Mouse (Mus musculus): ENCODE measurements around the gene Cacna1d. TPM values are rescaled to one million over a fixed set of nuclear protein-coding genes. Genes with fewer than 3 reads are reported as not detected.

Gene Cacna1d
- total RNA-seq, 2 experiments from 2014 or later: 44.1 to 45.4 TPM

DNA sequence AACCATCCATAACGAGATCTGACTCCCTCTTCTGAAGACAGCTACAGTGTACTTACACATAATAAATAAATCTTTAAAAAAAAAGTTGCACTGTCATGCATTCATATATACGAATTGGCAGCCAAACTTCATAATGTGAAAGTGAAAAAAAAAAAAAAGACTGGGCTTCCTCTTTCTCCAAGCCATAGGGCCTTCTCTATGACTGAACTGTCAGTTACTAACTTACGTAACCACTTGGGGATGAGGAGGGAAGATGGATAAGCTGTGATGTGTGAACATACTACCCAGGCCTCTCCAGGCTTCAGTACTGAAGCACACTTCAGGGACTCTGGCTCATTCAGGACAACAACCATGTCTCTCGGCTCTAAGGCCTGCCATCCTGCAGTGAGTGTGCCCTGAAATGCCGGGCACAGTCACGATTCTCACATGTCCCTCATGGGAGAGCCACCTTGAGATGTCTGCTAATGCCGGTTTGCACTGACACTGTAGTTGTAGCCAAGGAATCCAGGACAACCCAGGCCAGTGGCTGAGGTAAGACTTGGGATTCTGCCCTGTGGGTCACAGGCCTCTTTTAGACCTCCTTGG lies 447.8 kb downstream of the Cacna1d start:
- no peak for DNase-seq (ENCODE audit: low spot score in 2 of 2)

DNA sequence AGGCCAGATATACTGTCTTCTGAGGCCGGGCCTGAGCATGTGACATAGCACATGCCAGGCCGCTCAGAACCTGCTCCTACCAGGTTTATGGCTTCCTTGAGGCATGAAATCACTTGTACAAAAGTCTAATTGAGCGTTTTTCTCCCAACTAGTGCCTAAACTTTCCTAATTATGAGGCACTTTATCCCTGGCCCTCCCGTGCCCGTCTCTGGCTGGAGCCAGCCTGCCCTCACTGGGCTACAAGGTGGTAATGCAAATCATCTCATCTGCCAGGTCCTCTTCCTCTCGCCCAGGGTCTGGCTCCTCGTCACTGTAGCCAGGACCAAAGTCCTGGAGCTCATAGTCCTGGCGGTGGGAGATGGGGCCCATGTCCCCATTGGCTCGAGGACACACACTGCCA lies 449.4 kb downstream of the Cacna1d start:
- DNase-seq (ENCODE audit: low spot score in 2 of 2): no peak

DNA sequence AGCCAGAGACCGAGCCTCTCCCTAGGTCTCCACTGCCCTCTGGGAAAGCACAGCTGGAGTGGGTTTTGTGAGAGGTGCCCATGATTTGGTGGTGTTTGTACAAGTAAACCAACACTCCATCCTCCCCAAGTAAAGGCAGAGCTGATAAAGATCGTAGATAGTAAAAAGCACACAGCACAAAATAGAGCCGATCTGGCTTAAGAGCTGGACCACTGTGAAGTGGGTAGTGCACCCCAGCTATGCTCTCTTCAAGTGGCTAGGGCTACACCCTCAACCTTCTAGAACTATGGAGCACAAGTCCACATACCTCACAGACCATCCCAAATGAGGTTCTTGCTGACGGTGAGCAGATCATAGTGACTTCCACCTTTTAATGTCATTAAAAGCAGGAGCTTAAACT lies 451.8 kb downstream of the Cacna1d start:
- no peak for DNase-seq (ENCODE audit: low spot score in 2 of 2)

DNA sequence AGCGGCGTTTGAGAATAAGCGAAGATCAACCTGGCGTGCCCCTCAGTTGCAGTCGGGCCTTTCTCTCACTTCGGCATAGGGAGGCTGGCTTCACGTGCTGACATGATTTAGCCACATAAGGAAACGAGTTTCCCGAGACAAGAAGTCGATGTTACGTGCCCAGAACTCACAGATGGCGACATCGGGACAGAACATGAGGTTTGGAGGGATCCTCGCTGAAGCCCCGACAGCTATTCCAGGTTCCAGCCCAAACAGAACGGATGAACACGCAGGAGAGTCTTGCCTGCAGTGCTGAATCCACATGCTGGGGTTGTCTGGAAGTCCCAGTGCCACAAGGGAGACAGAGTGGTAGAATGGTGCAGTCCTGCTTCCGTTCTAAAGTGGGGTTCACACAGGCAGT lies 452.8 kb downstream of the Cacna1d start:
- DNase-seq (ENCODE audit: low spot score in 2 of 2): no peak

DNA sequence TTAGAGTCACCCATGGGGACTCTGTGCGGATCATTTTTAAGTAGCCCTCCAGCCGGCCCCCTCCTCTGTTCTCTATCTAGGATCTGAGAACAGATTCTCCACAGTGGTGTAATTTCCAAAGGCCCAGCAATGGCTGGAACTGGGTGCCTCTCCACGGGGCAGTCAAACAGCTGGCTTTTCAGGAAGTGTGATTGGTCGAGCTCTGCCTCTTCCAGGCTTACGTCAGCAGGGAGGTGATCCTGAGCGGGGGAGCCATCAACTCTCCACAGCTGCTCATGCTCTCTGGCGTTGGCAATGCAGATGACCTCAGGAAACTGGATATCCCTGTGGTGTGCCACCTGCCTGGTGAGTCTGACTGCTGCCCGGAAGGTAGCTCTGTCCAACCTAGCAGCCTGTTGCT lies 457.9 kb downstream of the Cacna1d start:
- no peak for DNase-seq (ENCODE audit: low spot score in 2 of 2)

DNA sequence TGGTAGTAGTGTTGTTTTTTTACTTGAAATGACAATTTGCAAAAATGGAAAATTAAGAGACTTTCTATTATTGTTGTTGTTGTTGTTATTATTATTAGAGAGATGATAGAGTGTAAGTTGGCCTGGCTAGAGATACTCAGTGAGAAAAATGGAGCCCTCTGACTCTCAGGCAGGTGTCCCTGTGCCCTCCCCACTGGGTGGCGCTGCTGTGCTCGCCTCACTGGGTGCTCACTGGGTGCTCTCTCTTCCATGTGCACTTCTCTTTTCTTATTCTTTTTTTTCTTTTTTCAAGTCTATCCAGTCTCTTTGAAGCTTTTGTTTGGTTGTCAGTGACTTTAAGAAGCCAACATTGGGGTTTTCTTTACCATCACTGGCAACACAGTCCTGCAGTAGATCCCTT lies 463.9 kb downstream of the Cacna1d start:
- DNase-seq (ENCODE audit: low spot score in 2 of 2): peak in 1 of 2 experiments; percentile 37

DNA sequence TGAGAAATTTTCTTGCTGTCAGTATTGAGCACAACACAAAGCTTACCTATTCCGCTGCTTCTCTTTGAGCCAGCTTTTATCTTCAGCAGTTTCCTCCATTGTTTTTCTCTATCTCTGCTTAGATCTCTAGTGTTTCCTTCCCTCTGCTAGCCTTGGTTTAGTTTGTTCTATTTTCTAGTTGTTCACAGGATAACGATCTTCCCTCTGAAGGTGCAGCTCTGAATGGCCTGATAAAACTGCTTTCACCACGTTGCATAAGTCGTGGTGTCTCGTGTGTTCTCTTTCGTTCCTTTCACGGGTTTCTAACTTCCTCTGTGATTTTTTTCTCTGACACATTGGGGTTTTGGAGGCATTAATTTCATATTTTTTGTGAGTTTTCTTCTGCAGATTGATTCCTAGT lies 466.9 kb downstream of the Cacna1d start:
- no peak for DNase-seq (ENCODE audit: low spot score in 2 of 2)

DNA sequence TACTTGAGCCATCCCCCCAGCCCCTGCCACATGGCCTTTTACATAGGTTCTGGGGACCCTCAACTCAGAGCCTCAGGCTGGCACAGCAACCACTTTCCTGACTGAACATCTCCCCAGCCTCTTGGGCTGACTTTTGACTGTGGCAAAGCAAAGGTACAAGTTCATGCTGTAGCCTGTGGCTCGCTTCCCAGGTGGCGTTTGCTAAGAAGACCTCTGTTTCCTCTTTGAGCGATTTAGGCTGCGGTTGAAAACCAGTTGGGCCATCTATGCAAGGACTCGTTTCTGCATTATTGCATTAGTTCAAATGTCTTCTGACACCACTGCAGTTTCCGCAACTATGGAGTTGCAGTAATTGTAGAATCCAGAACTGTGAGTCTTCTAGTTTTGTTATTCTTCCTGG lies 468.8 kb downstream of the Cacna1d start:
- no peak for DNase-seq (ENCODE audit: low spot score in 2 of 2)

DNA sequence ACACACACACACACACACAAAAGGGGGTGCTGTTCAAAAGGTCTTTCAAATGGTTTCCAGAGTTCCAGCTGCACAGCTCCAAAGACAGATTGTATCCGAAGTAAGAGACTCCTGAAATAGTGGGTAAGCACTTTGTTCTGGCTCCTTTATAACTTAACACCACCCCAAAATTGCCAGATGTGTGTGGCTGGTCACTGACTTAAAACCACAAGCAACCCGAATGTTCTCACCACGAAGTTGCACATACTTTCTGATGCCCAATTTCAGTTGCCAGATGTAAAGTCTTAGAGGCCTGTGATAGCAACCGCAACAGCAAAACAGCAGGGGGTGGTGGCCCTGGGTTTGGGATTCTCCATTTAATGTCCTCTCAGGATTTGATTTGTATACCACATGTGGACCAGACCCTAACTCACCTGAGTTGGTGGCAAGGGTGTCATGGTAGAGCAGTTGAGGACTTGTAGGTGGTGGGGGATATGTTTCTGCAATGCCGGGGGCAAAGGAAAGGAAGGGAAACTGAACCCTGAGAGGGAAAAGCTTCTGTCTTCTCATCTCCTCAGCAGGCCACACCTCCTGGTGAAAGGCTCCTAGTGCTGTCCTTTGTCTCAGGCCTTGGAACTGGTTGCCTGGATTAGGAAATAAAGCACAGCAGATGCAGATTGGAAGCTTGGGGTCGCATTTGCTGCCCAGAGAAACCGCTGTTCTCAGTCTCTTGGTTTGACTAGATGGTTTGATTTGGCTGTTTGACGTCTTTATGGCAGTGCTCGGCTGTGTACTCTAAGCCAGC lies 471.3 kb downstream of the Cacna1d start:
- no peak for DNase-seq (ENCODE audit: low spot score in 2 of 2)

DNA sequence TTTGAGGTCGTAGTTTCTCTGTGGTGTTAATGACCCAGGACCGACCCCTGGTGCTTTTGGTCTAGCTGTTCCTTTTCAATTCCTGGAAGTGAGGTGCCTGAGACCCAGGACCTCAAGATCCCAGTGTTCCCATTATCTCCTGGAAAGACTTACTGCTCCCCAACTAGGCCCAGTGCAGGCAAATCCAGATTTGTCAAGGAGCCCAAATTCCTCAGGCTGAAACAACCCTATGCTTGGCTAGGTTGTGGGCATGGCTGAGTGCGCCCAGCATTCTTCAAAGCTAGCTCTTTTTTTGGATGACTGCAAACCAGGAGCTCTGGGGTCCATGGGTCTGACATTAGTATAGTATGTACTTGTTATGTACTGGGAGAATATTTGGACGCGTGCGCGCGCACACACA lies 471.9 kb downstream of the Cacna1d start:
- DNase-seq (ENCODE audit: low spot score in 2 of 2): no peak

DNA sequence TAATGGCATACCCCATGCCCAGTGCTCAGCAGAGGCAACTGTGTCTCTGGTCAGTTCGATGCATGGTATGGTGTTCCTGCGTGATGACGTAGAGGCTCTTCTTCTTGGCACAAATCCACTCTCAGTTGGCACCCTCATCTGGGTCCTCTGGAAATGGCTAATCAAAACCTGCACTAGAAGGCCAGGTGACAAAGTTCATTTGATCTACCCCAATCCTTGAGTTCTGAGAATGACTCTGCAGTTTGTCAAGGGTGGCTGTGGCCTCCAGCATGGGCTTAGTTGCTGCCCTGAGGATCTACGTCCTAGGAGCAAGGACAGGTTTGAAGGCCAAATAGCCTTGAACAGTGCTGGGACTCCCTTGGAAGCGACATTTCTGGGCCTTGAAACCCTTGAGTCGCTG lies 472.4 kb downstream of the Cacna1d start:
- DNase-seq (ENCODE audit: low spot score in 2 of 2): no peak

DNA sequence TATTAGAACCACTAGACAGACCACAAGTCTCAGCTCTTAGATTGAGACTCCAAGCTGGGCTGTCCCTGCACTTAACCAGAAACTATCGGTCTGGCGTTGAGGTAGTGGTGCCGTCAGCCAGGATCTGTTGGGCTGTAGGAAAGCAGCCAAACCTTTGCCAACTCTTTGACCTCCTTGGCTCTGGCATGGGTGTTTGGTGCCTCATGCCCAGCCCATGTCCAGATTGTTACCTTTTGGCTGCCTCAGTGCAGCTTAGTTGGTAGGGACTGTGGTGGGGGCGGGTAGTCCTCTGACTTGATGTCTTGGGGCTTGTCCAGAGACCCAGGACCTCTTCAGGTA lies 472.8 kb downstream of the Cacna1d start:
- no peak for DNase-seq (ENCODE audit: low spot score in 2 of 2)

DNA sequence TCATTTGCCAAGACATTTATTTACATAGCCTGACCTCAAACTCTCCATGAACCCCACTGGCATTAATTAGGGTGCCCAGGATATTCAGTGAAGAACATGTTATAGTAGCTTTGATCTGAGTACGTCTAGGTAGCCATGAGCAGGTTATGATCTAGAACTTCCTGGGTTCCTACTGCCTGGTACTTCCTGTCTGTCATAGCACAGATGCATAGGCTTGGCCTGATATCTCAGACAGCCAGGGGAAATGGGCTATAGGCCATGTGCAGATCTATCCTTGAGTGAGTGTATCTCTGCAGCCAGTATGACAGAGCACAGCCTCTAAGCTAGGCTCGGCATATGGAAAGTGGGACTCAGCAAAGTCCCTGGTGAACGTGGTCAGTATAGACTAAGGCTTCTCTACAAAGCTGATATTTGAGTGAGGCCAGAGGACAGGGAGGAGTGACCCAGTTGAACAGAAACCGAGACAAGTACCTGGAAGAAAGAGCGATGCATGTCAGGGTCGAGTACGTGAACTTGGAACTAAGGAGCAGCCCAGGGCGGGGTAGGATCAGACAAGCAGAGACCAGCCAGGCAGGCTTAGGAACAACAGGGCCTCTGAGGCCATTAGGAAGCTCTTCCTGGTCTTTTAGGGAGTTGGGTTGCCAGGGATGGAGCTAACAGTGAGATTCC lies 473.3 kb downstream of the Cacna1d start:
- no peak for DNase-seq (ENCODE audit: low spot score in 2 of 2)

DNA sequence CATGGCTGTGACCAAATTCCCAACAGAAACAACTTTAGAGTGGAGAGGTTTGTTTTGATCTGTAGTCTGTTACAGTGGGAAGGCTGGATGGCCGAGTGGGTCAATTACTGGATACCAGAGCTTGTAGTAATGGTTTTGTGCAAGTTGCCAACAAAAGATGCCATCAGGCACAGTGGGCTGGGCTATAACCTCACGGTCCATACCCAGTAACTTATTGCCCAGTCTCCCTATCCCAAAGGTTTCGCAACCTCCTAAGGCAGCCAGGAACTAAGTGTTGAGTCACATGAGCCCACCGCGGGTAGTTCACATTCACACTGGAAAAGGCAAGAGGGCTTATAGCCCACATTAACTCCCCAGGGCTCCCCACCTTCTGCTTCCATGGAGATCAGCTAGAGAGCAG lies 474.6 kb downstream of the Cacna1d start:
- no peak for DNase-seq (ENCODE audit: low spot score in 2 of 2)

DNA sequence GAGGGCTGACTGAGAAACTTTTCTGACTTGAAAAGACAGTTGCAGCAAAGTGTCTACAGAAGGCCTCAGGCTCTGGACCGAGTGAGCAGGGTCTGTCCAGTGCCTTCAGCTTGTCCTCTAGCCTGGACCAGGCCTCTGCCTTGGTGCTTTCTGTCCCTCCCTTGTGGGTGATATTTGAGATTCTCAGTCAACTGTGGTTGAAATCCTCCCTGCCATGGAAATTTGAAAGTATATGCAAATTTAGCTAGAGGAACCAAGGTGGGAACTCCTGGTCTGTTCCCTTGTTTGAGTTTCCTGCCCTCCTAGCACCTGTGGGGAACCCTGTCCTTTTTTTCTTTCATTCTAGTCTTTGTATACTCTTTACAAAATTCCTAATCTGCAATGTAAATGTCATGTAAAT lies 476.2 kb downstream of the Cacna1d start:
- DNase-seq (ENCODE audit: low spot score in 2 of 2): no peak

DNA sequence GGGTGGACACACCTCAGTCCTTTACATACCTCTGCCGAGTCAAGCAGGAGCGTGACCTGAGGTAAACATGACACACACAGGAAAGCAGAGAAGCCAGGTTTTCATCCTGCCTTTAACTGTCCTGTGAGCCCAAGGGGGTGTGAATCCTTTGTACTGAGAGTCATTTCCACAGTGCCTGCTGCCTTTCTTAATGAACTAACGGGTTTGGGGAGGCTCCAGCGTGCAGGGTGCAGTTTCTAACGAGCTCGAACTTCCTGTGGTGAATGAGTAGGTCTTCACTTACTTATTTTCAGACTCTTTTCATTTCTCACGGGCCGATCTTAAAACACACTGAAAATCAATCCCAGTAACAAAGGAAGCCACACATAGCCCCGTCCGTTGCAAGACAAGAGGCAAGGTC lies 476.8 kb downstream of the Cacna1d start:
- no peak for DNase-seq (ENCODE audit: low spot score in 2 of 2)

DNA sequence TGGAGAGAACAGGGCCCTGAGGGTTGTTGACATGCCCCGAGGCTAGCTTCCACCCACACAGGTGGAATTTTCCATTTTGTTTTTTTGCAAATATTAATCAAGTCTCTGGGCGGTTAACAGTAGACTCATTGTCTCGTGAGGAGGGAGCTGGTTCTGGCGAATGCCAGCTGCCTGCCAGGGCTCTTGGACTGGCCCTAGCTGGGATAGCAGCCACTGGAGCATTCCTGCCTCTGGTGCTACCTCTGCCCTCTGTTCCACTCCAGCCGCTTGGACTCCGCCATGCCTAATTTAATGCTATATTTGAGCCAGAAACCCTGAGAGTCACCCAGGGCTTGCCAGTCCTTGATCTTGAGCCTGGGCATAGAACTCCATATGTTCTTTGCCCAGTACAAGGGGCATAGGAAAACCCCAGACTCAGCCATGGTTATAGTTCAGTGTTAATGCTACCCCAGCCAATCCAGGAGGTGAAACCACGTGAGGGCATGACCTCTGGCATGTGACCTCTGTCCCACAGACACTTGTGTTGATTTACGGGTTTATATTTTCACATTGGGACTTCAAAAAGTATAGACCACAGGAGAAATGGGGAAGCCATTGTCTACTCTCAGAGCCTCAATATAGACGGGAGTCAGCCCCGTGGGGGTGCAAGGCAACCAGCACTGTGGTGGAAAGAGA lies 479.2 kb downstream of the Cacna1d start:
- no peak for DNase-seq (ENCODE audit: low spot score in 2 of 2)

DNA sequence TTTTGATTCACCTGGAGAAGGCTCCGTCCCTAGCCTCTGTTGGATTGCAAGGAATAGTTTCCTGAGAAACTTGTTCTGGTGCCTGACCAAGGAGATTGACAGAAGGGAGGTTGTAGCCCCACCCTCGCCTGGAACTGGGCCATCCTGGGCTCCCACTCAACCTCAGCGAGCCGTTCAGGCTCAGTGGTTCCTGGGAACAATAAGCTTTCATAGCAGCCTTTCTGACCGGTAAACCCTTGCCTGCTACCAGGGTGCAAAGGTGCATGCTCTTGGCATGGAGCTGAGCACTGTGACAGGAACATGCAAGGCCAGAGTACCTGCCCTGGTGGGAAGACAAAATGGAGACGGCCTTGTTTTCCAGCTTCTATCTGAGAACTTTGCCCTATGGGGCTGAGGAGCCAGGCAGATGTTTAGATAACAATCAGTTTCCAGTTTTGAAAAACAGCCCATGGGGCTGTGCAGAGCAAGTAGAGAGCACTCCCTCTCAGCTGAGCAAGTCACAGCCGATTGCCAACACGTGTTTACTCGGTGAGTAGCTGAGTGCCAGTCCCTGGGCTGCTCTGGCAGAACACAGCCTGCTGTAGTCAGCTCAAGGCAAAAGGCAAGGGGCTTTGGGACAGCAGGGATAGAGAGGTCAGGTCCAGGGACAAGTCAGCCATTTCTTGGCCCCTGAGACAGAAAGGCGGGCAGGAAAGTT lies 481.2 kb downstream of the Cacna1d start:
- DNase-seq (ENCODE audit: low spot score in 2 of 2): peak; percentile 31

DNA sequence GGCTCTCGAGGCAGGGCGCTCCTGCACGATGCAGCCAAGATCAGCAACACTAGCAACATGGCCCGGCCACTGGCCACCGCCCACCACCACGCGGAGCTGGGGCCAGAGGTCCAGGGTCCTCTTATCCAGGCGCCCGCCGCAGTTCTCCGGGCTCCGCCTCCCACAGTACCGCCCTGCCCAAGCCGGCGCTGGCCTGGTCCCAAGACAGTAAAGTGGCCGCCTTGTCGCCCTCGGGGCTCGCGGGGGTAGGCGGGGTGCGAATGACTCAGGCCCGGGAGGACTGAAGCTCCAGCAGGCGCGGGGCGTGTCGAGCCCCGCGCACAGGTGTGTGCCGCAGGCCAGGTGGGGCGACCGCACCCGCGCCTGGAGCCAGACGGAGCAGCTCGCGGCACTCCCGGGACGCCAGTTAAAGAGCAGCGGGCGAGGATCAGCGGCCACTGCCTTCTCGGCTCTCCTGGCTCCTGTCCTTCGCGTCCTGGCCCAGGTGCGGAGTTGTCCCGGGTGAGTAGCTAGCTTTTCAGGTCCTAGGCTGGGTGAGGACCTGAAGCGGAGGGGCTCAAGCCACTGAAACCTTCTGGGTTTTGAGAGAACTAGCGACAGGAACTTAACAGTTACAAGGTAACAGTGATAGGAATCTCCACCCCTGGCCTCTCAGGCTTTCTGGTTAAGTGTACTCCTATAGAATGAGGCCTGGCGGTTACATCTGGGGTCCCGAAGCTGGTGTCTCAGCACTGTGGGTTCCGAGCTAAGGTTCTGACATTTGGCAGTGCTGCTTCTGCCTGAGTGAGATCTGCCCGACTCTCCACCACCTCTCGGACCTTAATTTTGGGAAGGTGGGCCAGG lies 482.3 kb downstream of the Cacna1d start, which contains the start of the genes Il17rb and Chdh:
TSS of gene Il17rb (minus strand) at position 164 of the 843 bp plus-strand sequence.
TSS of gene Chdh (plus strand) at position 291 of the 843 bp plus-strand sequence.
- peak; percentile 38 to 45 for DNase-seq (ENCODE audit: low spot score in 2 of 2)

DNA sequence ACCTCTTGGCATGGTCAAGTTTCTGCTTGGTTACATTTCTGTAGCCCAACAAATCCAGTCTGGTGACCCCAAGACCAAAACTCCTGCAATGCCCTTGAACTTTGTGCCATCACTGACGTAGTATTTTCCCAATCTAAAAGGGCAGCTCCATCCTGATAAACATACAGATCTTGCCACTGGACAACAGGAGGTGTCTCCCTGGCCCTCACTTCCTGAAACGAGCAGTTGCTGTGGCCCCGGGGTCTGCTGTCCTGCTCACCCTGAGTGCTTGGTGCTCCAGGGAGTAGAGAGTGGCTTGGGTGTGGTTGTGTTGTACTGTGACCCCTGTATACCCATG lies 491.8 kb downstream of the Cacna1d start:
- no peak for DNase-seq (ENCODE audit: low spot score in 2 of 2)
